Mouse (Mus musculus) hindbrain, embryonic 14.5 days (tissue): ENCODE measurements around the gene 2010111I01Rik. TPM values are rescaled to one million over a fixed set of nuclear protein-coding genes. Genes with fewer than 3 reads are reported as not detected.

ENCODE experiments used
- ATAC-seq: fragments of 200-750 bp; cut with Nextera tagmentation; 2 replicates; pipeline ENCODE4 v1.8.0; 2017; ENCODE audit warnings: moderate number of reproducible peaks, mild to moderate bottlenecking, moderate TSS enrichment, moderate library complexity; ENCODE audit not compliant: low FRiP score
- DNase-seq: peaks from one replicate; pipeline ENCODE4 v3.0.0-alpha.2; 2015; ENCODE audit warnings: low spot score
- H3K27ac ChIP-seq: fragments of 300-500 bp; sonication (generic); 2 replicates; pipeline ENCODE4 v1.5.1; 2014; ENCODE audit warnings: mild to moderate bottlenecking, moderate library complexity
- H3K27me3 ChIP-seq: fragments of 300-500 bp; sonication (generic); 2 replicates; pipeline ENCODE4 v1.6.1; 2014; ENCODE audit warnings: mild to moderate bottlenecking, low read length, mixed read lengths; ENCODE audit not compliant: control insufficient read depth, insufficient read depth
- H3K36me3 ChIP-seq: fragments of 300-500 bp; sonication (generic); replicated peaks from 2 replicates; pipeline ENCODE4 v1.6.1; 2014; ENCODE audit not compliant: control insufficient read depth, insufficient read depth
- H3K4me1 ChIP-seq: fragments of 300-500 bp; sonication (generic); replicated peaks from 2 replicates; pipeline ENCODE4 v1.6.1; 2014; ENCODE audit warnings: antibody characterized with exemption, low read length, mixed read lengths; ENCODE audit not compliant: control insufficient read depth, insufficient read depth
- H3K4me2 ChIP-seq: fragments of 300-500 bp; sonication (generic); replicated peaks from 2 replicates; pipeline ENCODE4 v1.6.1; 2014; ENCODE audit warnings: mild to moderate bottlenecking, moderate library complexity
- H3K4me3 ChIP-seq: fragments of 300-500 bp; sonication (generic); replicated peaks from 2 replicates; pipeline ENCODE4 v1.5.1; 2014; ENCODE audit warnings: mild to moderate bottlenecking, low read length
- H3K9ac ChIP-seq: fragments of 300-500 bp; sonication (generic); 2 replicates; pipeline ENCODE4 v1.6.1; 2014
- H3K9me3 ChIP-seq: fragments of 300-500 bp; sonication (generic); 2 replicates; pipeline ENCODE4 v1.6.1; 2016; ENCODE audit warnings: low read length; ENCODE audit not compliant: control insufficient read depth
- WGBS: fragments of 180-500 bp; shearing (Covaris S2); extraction: QIAGEN DNeasy Blood & Tissue Kit; methylation state at CpG from one replicate; pipeline ENCODE4 v1.1.7; 2014; 5-methylcytosine and 5-hydroxymethylcytosine counted together
- polyA plus RNA-seq: library from polyadenylated mRNA; unstranded; fragments of >200 nt; fragmentation: Nextera tagmentation; extraction: Ambion mirVana; gene quantifications from 2 replicates; pipeline ENCODE4 v1.2.1, GENCODE M21; 2014

The 2010111I01Rik gene
- polyA plus RNA-seq, 1 experiment from 2014 or later = 32.6 TPM

- ATAC-seq (no peak), DNase-seq (no peak)
- Histone ChIP-seq H3K4me1 (peaks cover 16% of the 10 kb centered on the region), H3K4me2 (no peak overlapping the region), H3K4me3 (no peak overlapping the region), H3K9ac (no peak overlapping the region), H3K27me3 (no peaks in the 10 kb centered on the region), H3K36me3 (0 out of 2 replicates have a peak, but pooled peaks cover 5% of the 10 kb centered on the region), H3K9me3 (no peaks in the 10 kb centered on the region), H3K27ac (no peak overlapping the region)
- 65% methylated on average over 7 of the region's 7 CpGs for WGBS
These were observed 292.1 kb downstream of the 2010111I01Rik start for GRCm38 (mm10) chr13:63256807-63257206.

DNA sequence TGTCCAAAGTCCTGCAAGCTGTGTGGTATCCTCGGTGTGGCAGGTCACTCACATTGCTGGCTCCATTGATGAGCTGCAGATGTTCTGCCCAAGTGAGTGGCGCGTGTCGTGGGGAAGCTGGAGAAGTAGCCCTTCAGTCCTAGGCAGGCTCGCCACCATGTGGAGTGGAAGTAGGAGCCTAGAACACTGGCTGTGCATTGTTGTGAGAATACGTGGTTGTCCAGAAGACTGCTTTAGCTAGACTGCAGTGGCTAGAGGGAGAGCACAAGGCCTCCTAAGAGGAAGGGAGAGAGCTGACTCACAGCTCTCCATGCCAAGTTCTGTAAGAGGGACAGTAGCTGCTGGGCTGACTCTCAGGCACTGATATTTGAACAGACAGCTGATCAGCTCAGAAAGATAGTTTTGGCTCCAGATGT, 293.5 kb downstream of the 2010111I01Rik start:
- no peak for ATAC-seq
- H3K9me3 ChIP-seq = no peaks in the 10 kb centered on the region
- H3K9ac ChIP-seq = no peak overlapping the region
- WGBS = 89% methylated on average over 6 of the region's 6 CpGs
- H3K27me3 ChIP-seq = no peaks in the 10 kb centered on the region
- peaks cover 10% of the 10 kb centered on the region; the same call in 1 of the 2 replicates for H3K36me3 ChIP-seq
- H3K4me3 ChIP-seq = no peak overlapping the region
- H3K4me2 ChIP-seq = no peak overlapping the region
- no peak overlapping the region for H3K27ac ChIP-seq
- H3K4me1 ChIP-seq = peaks cover 16% of the 10 kb centered on the region
- DNase-seq = no peak

DNA sequence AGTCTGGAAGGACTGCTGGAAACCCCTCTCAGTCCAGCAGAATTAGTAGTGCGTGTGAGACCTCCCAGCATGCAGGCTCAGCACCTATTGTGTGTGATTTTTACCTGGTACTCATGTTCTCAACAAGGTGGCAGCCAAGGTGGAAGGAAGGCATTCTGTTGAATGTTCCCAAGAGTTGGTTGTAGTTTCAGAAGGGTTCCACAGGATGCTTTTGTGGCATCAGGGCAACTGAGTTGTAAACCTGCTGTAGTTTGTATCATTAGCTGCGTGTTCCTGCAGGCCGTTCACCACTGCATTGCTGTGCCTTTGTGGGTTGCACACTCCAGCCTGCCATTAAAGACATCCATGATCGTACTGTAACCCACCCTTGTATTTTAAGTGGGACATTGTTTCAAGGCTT, 294.0 kb downstream of the 2010111I01Rik start:
- no peaks in the 10 kb centered on the region for H3K9me3 ChIP-seq
- H3K4me2 ChIP-seq = no peak overlapping the region
- ATAC-seq (no peak), DNase-seq (no peak)
- H3K9ac ChIP-seq = no peak overlapping the region
- H3K36me3 ChIP-seq = peaks cover 10% of the 10 kb centered on the region; the same call in 1 of the 2 replicates
- H3K4me3 ChIP-seq = no peak overlapping the region
- 89% methylated on average over 4 of the region's 4 CpGs for WGBS
- no peaks in the 10 kb centered on the region for H3K27me3 ChIP-seq
- H3K4me1 ChIP-seq = peaks cover 16% of the 10 kb centered on the region
- H3K27ac ChIP-seq = no peak overlapping the region

DNA sequence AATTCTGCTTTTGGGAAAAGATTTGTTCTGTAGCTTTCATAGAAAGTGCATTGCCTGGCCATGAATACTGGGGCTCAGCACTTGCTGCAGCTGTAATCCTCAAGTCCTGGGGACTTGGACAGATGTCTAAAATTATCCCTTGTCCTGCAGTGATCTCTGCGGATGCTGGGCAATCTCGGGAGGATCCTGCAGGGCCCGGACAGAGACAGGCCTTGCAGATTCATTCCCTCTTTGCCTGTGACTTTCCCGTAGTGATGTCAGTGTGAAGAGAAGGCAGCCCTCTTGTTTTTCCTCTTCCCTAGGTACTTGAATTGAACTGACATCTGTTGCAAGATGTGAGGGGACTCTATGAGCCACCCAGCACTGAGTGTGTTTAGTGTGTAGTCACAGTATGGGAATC, 295.4 kb downstream of the 2010111I01Rik start:
- Histone ChIP-seq H3K9me3 (no peaks in the 10 kb centered on the region), H3K4me1 (peaks cover 16% of the 10 kb centered on the region), H3K27ac (peak overlapping the region; percentile 9; the same call in 1 of the 2 replicates), H3K27me3 (no peaks in the 10 kb centered on the region), H3K9ac (no peak overlapping the region), H3K4me3 (no peak overlapping the region), H3K4me2 (no peak overlapping the region), H3K36me3 (peaks cover 10% of the 10 kb centered on the region; the same call in 1 of the 2 replicates)
- ATAC-seq (no peak; the same call in 1 of the 2 replicates), DNase-seq (no peak)
- 35% methylated on average over 4 of the region's 4 CpGs for WGBS

- H3K9me3 ChIP-seq = no peaks in the 10 kb centered on the region
- WGBS = 61% methylated on average over 18 of the region's 18 CpGs
- peaks cover 10% of the 10 kb centered on the region; the same call in 1 of the 2 replicates for H3K36me3 ChIP-seq
- peaks cover 11% of the 10 kb centered on the region for H3K4me1 ChIP-seq
- H3K27me3 ChIP-seq = no peaks in the 10 kb centered on the region
- no peak overlapping the region for H3K9ac ChIP-seq
- H3K4me2 ChIP-seq = no peak overlapping the region
- no peak overlapping the region for H3K4me3 ChIP-seq
- ATAC-seq (peak; percentile 73; the same call in 1 of the 2 replicates), DNase-seq (no peak)
- peak overlapping the region; percentile 9; the same call in 1 of the 2 replicates for H3K27ac ChIP-seq
These were observed 296.3 kb downstream of the 2010111I01Rik start for GRCm38 (mm10) chr13:63260753-63261631.

GRCm38 (mm10) chr13:63261676-63262075, 297.0 kb downstream of the 2010111I01Rik start:
- no peak for DNase-seq
- peaks cover 11% of the 10 kb centered on the region for H3K4me1 ChIP-seq
- H3K4me3 ChIP-seq = no peak overlapping the region
- no peak overlapping the region for H3K9ac ChIP-seq
- H3K27ac ChIP-seq = no peak overlapping the region
- WGBS = 94% methylated on average over 3 of the region's 3 CpGs
- no peak overlapping the region for H3K4me2 ChIP-seq
- H3K27me3 ChIP-seq = no peaks in the 10 kb centered on the region
- no peak for ATAC-seq
- peaks cover 10% of the 10 kb centered on the region; the same call in 1 of the 2 replicates for H3K36me3 ChIP-seq
- H3K9me3 ChIP-seq = no peaks in the 10 kb centered on the region

DNA sequence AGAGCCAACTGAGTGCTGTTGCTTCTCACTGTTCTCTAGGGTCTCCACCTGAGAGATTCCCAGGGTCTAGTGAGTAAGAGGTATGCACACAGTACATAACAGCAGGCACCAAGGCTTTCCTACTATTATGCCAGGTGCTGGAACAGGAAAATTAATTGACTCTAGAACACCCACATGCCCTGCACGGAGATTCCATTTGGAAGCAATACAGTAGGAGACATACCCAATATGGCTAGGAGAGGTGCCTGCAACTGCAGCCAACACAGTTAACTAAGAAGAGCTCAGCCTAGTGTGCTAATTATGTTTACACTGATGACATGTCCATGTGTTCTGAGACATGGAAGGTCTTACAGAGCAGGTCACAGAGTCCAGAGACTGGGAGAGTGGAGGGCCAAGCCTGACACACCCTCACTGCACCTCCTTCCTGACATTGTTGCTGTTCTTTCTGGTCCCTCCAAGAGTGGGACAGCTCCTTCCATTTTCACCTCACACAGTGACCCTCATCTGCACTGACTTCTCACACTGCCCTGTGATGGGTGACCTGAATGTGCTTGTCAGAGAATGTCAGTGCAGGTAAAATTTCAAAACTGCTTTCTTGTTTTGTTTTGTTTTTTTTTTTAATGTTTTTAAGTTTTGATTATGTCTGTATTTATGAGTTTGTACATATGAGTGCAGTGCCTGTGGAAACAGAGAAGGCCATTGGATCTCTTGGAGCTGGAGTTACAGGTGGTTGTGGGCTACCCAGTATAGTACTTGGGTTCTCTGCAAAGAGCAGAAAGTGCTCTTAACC, 297.7 kb downstream of the 2010111I01Rik start:
- Histone ChIP-seq H3K27ac (no peak overlapping the region), H3K4me1 (peaks cover 11% of the 10 kb centered on the region), H3K9ac (no peak overlapping the region), H3K27me3 (no peaks in the 10 kb centered on the region), H3K9me3 (no peaks in the 10 kb centered on the region), H3K36me3 (peaks cover 5% of the 10 kb centered on the region; the same call in 1 of the 2 replicates), H3K4me3 (no peak overlapping the region), H3K4me2 (no peak overlapping the region)
- 81% methylated on average over 1 of the region's 1 CpGs for WGBS
- DNase-seq (no peak), ATAC-seq (no peak)

DNA sequence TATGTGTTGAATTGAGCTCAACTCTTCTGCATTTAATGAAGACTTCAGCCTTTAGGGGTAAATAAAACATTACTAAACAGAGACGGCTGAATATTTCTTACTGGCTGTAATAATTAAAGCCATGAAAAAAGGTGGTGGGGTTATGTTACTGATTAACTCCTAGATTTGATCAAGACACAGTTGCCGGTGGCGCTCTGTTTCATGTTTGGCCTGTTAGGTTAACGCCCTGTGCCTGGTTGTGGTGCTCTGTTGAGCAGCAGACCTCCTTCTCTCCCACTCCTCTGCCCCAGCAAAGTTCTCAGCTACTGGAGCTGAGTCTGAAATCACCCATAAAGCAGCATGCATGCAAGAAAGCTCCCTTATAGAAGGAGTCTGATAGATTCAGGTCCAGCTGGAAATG, 303.7 kb downstream of the 2010111I01Rik start:
- Histone ChIP-seq H3K4me3 (no peak overlapping the region), H3K27me3 (peaks cover 38% of the 10 kb centered on the region), H3K4me1 (peaks cover 18% of the 10 kb centered on the region), H3K9ac (no peak overlapping the region), H3K27ac (no peak overlapping the region), H3K9me3 (no peaks in the 10 kb centered on the region), H3K4me2 (no peak overlapping the region), H3K36me3 (no peaks in the 10 kb centered on the region)
- ATAC-seq (no peak), DNase-seq (no peak)
- 91% methylated on average over 4 of the region's 4 CpGs for WGBS

DNA sequence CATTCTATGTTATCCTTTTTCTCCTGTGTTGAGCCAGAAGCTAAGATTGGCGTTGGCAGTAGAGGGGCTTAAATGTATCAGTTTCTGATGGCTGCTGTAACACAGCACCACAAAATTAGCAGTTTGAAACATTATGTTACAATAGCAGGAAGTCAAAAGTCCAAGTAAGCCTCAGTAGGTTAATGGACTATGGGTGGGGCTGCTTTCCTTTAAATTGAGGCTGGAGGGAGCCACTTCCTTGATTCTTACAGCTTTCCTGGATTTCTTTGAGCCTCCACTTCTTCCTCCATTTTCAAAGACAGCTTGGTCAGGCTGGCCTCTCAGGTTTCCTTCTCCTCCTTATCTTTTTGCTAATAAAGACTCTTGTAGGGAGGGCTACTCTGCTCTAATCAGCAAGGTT, 304.1 kb downstream of the 2010111I01Rik start:
- Histone ChIP-seq H3K4me1 (peaks cover 18% of the 10 kb centered on the region), H3K4me2 (no peak overlapping the region), H3K36me3 (no peaks in the 10 kb centered on the region), H3K4me3 (no peak overlapping the region), H3K27ac (no peak overlapping the region), H3K9ac (no peak overlapping the region), H3K9me3 (no peaks in the 10 kb centered on the region), H3K27me3 (peaks cover 41% of the 10 kb centered on the region)
- DNase-seq = no peak
- no peak for ATAC-seq
- 91% methylated on average over 1 of the region's 1 CpGs for WGBS
